Mouse (Mus musculus): ENCODE results near the gene Adnp. TPM values are rescaled to one million over a fixed set of nuclear protein-coding genes. Genes with fewer than 3 reads are reported as not detected.
"Not testable (repeated sequence)": the region's sequence is repeated elsewhere in the genome, so short reads cannot be mapped to it uniquely, and the experiment has no call there.

The Adnp gene
- polyA plus RNA-seq, 1 experiment from 2014 or later = 5.9 TPM

- Histone ChIP-seq H3K4me1 (replicated peaks) (peaks cover 29% of the 10 kb centered on the region), H3K36me3 (no peaks in the 10 kb centered on the region), H3K9me3 (no peaks in the 10 kb centered on the region), H3K9ac (no peak overlapping the region), H3K27me3 (no peaks in the 10 kb centered on the region), H3K4me2 (no peak overlapping the region), H3K4me3 (no peak overlapping the region), H3K27ac (replicated peaks) (no peak overlapping the region)
- no peak for ATAC-seq (ENCODE audit: low read depth)
- 49% methylated on average over 21 of the region's 21 CpGs for WGBS
These were observed 40.0 kb downstream of the Adnp start for GRCm38 (mm10) chr2:168166750-168167460.

- Histone ChIP-seq H3K27me3 (no peaks in the 10 kb centered on the region; the same call in none of the 2 replicates), H3K4me2 (peak overlapping the region; percentile 43), H3K9me3 (no peaks in the 10 kb centered on the region), H3K4me1 (replicated peaks) (peaks cover 25% of the 10 kb centered on the region), H3K4me3 (peak overlapping the region; percentile 13), H3K27ac (replicated peaks) (no peak overlapping the region), H3K9ac (peak overlapping the region; percentile 51), H3K36me3 (no peaks in the 10 kb centered on the region)
- WGBS = 15% methylated on average over 14 of the region's 14 CpGs
- ATAC-seq (ENCODE audit: low read depth) = no peak
These were observed 44.9 kb downstream of the Adnp start for GRCm38 (mm10) chr2:168161978-168162377.

GRCm38 (mm10) chr2:168161514-168161971 is 45.4 kb downstream of the Adnp start:
- H3K27ac ChIP-seq (replicated peaks) = no peak overlapping the region
- peaks cover 21% of the 10 kb centered on the region for H3K4me1 ChIP-seq (replicated peaks)
- no peak for ATAC-seq (ENCODE audit: low read depth)
- H3K9ac ChIP-seq = peak overlapping the region; percentile 51
- H3K36me3 ChIP-seq = no peaks in the 10 kb centered on the region
- H3K27me3 ChIP-seq = no peaks in the 10 kb centered on the region; the same call in none of the 2 replicates
- peak overlapping the region; percentile 43 for H3K4me2 ChIP-seq
- H3K4me3 ChIP-seq = peak overlapping the region; percentile 13
- 5% methylated on average over 11 of the region's 11 CpGs for WGBS
- H3K9me3 ChIP-seq = no peaks in the 10 kb centered on the region

- Histone ChIP-seq H3K36me3 (no peaks in the 10 kb centered on the region), H3K4me2 (no peak overlapping the region), H3K27ac (replicated peaks) (no peak overlapping the region), H3K4me1 (replicated peaks) (peaks cover 28% of the 10 kb centered on the region), H3K4me3 (no peak overlapping the region), H3K9me3 (no peaks in the 10 kb centered on the region), H3K9ac (no peak overlapping the region), H3K27me3 (no peaks in the 10 kb centered on the region; the same call in none of the 2 replicates)
- no peak for ATAC-seq (ENCODE audit: low read depth)
- WGBS = 94% methylated on average over 9 of the region's 9 CpGs
These were observed 46.5 kb downstream of the Adnp start for GRCm38 (mm10) chr2:168160370-168160930.

DNA sequence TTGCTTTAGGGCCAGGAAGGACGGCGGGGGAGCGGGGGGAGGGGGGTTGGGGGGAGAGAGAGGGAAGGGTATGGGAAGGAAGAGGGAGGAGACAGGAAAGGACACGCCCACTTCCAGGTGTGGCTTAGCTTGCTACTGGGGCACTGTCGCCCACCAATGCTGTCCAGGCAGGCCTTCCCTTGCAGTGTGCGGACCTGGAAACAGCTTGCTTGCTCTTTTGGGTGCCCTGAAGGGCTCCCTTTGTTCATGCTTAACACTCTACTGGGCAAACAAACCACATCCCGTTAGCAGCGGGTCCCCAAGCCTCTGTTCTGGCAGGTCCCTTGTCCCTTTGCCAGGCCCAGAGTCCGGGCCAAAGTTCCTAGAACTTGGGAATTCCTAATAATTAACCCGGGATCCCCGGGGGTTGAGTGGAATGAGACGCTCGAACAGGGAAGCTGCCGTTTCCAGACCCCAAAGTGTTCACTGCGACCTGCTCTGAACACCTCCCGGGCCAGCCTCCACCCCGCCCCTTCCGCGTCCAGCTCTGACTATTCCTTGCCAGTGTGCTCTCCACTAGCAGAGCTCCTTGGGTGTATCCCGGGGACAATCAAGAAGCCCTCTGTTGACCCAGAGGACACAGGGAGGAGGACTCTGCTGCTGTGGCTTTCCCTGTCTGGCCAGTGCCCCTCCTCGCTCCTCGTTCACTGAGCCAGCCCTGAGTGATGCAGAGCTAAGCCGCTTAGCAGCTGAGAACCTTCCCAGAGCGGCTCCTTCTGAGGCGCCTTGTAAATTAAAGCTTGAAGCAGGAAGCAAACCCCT is 47.8 kb downstream of the Adnp start:
- Histone ChIP-seq H3K4me3 (peak overlapping the region; percentile 4), H3K4me2 (peak overlapping the region; percentile 41), H3K27me3 (no peaks in the 10 kb centered on the region; the same call in none of the 2 replicates), H3K4me1 (replicated peaks) (peaks cover 41% of the 10 kb centered on the region), H3K9me3 (no peaks in the 10 kb centered on the region), H3K36me3 (no peaks in the 10 kb centered on the region), H3K27ac (replicated peaks) (no peak overlapping the region), H3K9ac (0 out of 2 replicates have a peak overlapping the region, but pooled peaks have one; percentile 48)
- 7% methylated on average over 25 of the region's 25 CpGs for WGBS
- no peak for ATAC-seq (ENCODE audit: low read depth)

- not testable (repeated sequence) for ATAC-seq (ENCODE audit: low read depth); H3K27ac ChIP-seq (replicated peaks); H3K9me3 ChIP-seq; H3K4me3 ChIP-seq; H3K36me3 ChIP-seq; H3K9ac ChIP-seq; H3K4me2 ChIP-seq; H3K27me3 ChIP-seq
- peaks cover 41% of the 10 kb centered on the region for H3K4me1 ChIP-seq (replicated peaks)
- 74% methylated on average over 10 of the region's 11 CpGs for WGBS
These were observed 48.9 kb downstream of the Adnp start for GRCm38 (mm10) chr2:168157974-168158373.

GRCm38 (mm10) chr2:168156361-168156760 is 50.6 kb downstream of the Adnp start:
- Histone ChIP-seq H3K4me3 (no peak overlapping the region), H3K4me1 (replicated peaks) (peaks cover 33% of the 10 kb centered on the region), H3K4me2 (no peak overlapping the region), H3K27me3 (no peaks in the 10 kb centered on the region; the same call in none of the 2 replicates), H3K9ac (no peak overlapping the region), H3K9me3 (no peaks in the 10 kb centered on the region), H3K36me3 (no peaks in the 10 kb centered on the region), H3K27ac (replicated peaks) (no peak overlapping the region)
- WGBS = 43% methylated on average over 14 of the region's 14 CpGs
- no peak for ATAC-seq (ENCODE audit: low read depth)

DNA sequence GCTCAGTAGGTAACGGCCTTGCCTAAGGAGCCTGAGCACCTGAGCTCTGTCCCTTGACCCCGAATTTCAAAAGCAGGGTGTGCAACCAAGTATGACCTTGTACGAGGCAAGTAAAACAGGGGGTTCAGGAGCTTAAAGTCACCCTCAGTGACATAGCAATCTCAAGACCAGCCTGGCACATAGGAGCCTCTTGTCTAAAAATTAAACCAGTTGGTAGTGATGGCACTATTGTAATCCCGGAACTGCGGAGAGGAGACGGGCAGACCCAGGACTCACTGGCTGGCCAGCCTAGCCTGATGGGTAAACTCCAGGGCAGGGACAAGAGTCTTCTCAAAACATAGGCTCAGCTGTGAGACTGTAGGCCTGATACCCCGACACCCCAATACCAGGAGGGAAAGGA is 51.2 kb downstream of the Adnp start:
- 91% methylated on average over 7 of the region's 7 CpGs for WGBS
- H3K36me3 ChIP-seq = no peaks in the 10 kb centered on the region
- no peak overlapping the region for H3K9ac ChIP-seq
- no peaks in the 10 kb centered on the region for H3K9me3 ChIP-seq
- H3K27me3 ChIP-seq = no peaks in the 10 kb centered on the region; the same call in none of the 2 replicates
- peaks cover 32% of the 10 kb centered on the region for H3K4me1 ChIP-seq (replicated peaks)
- no peak overlapping the region for H3K4me3 ChIP-seq
- ATAC-seq (ENCODE audit: low read depth) = no peak
- no peak overlapping the region for H3K27ac ChIP-seq (replicated peaks)
- H3K4me2 ChIP-seq = no peak overlapping the region

- peak overlapping the region; percentile 70 for H3K27ac ChIP-seq (replicated peaks)
- no peaks in the 10 kb centered on the region; the same call in 1 of the 2 replicates for H3K27me3 ChIP-seq
- ATAC-seq (ENCODE audit: low read depth) = peak; percentile 83
- peak overlapping the region; percentile 27 for H3K4me2 ChIP-seq
- peak overlapping the region; percentile 26; the same call in 1 of the 2 replicates for H3K9ac ChIP-seq
- H3K4me1 ChIP-seq (replicated peaks) = peaks cover 25% of the 10 kb centered on the region
- no peaks in the 10 kb centered on the region for H3K9me3 ChIP-seq
- no peaks in the 10 kb centered on the region for H3K36me3 ChIP-seq
- H3K4me3 ChIP-seq = no peak overlapping the region
- WGBS = 19% methylated on average over 14 of the region's 14 CpGs
These were observed 52.6 kb downstream of the Adnp start for GRCm38 (mm10) chr2:168154090-168154881.

DNA sequence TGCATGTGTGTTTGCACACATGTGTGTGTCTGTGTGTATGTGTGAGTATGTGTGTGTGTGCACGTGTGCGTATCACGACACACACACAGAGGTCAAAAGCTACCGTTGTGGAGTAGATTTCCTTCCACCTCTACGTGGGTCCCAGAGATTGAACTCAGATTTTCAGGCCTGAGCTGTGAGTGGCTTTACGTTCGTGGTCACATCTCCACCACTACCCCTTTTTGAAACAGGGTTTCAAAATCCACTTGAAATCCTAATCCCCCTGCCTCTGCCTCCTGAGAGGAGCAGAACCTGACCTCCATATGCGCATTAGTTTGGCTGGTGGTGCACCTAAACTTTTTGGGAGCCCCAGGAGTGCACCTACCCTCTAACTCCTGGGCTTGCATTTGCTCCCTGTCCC is 57.7 kb downstream of the Adnp start:
- no peaks in the 10 kb centered on the region for H3K9me3 ChIP-seq
- no peak overlapping the region for H3K9ac ChIP-seq
- peaks cover 2% of the 10 kb centered on the region for H3K4me1 ChIP-seq (replicated peaks)
- H3K4me2 ChIP-seq = no peak overlapping the region
- ATAC-seq (ENCODE audit: low read depth) = no peak
- no peak overlapping the region for H3K27ac ChIP-seq (replicated peaks)
- WGBS = 92% methylated on average over 8 of the region's 8 CpGs
- H3K4me3 ChIP-seq = no peak overlapping the region
- no peaks in the 10 kb centered on the region for H3K27me3 ChIP-seq
- H3K36me3 ChIP-seq = no peaks in the 10 kb centered on the region

GRCm38 (mm10) chr2:168147722-168148432 is 59.0 kb downstream of the Adnp start:
- no peak for ATAC-seq (ENCODE audit: low read depth)
- Histone ChIP-seq H3K4me3 (no peak overlapping the region), H3K36me3 (no peaks in the 10 kb centered on the region), H3K27me3 (no peaks in the 10 kb centered on the region), H3K4me1 (replicated peaks) (peaks cover 7% of the 10 kb centered on the region; the same call in 1 of the 2 replicates), H3K4me2 (no peak overlapping the region), H3K9ac (no peak overlapping the region), H3K9me3 (no peaks in the 10 kb centered on the region), H3K27ac (replicated peaks) (no peak overlapping the region)
- 71% methylated on average over 22 of the region's 22 CpGs for WGBS

Measured in neural tube, embryonic 13.5 days (tissue).